Mouse (Mus musculus) C2C12 (cell line): Measurements from ENCODE around the gene Psrc1. TPM values are rescaled to one million over a fixed set of nuclear protein-coding genes. Genes with fewer than 3 reads are reported as not detected.

Experiments used
- H3K27me3 ChIP-seq: one replicate; pipeline ENCODE4 v1.6.1; 2011; ENCODE audit not compliant: control insufficient read depth, insufficient read depth, insufficient read length
- H3K36me3 ChIP-seq: one replicate; pipeline ENCODE4 v1.6.1; 2011; ENCODE audit not compliant: control insufficient read depth, insufficient read depth
- H3K4me3 ChIP-seq: one replicate; pipeline ENCODE4 v1.5.1; 2011; ENCODE audit warnings: mild to moderate bottlenecking, control low read depth; ENCODE audit not compliant: poor library complexity, insufficient read depth, severe bottlenecking
- H3K79me2 ChIP-seq: one replicate; pipeline ENCODE4 v1.6.1; 2011; ENCODE audit not compliant: control insufficient read depth, insufficient read depth
- H3K79me3 ChIP-seq: one replicate; pipeline ENCODE4 v1.6.1; 2011; ENCODE audit warnings: low read depth, control low read depth
- H3ac ChIP-seq: one replicate; pipeline ENCODE3; 2011; ENCODE audit warnings: low read depth; ENCODE audit not compliant: control insufficient read depth, insufficient read length
- CEBPB ChIP-seq: IDR thresholded peaks from one replicate; pipeline ENCODE4 v1.6.1; 2011; ENCODE audit warnings: low read depth, mild to moderate bottlenecking, control low read depth, moderate library complexity
- CTCF ChIP-seq: IDR thresholded peaks from one replicate; pipeline ENCODE4 v1.5.1; 2011; ENCODE audit not compliant: control insufficient read depth, insufficient read depth, insufficient read length
- FOSL1 ChIP-seq: IDR thresholded peaks from one replicate; pipeline ENCODE4 v1.8.0; 2011; ENCODE audit warnings: mild to moderate bottlenecking, low read length; ENCODE audit not compliant: poor library complexity, insufficient read depth, severe bottlenecking
- MAX ChIP-seq: IDR thresholded peaks from one replicate; pipeline ENCODE4 v1.6.1; 2011; ENCODE audit warnings: mild to moderate bottlenecking, control low read depth
- MYOD1 ChIP-seq: IDR thresholded peaks from one replicate; pipeline ENCODE4 v1.6.1; 2011; ENCODE audit warnings: low read depth; ENCODE audit not compliant: control insufficient read depth, insufficient read length
- MYOG ChIP-seq: IDR thresholded peaks from one replicate; pipeline ENCODE4 v1.6.1; 2011; ENCODE audit not compliant: control insufficient read depth, insufficient read length; ENCODE audit errors: extremely low read depth
- USF1 ChIP-seq: IDR thresholded peaks from one replicate; pipeline ENCODE4 v1.6.1; 2011; ENCODE audit warnings: low read depth, mild to moderate bottlenecking, control low read depth, moderate library complexity
- polyA plus RNA-seq: library from polyadenylated mRNA; unstranded; fragments of >200 nt; fragmentation: generic; extraction: Trizol; gene quantifications from one replicate; pipeline ENCODE4 v1.2.1, GENCODE M21; 2012; ENCODE audit warnings: missing spikeins

Psrc1 gene
- polyA plus RNA-seq, 1 experiment, result 27.9 TPM

DNA sequence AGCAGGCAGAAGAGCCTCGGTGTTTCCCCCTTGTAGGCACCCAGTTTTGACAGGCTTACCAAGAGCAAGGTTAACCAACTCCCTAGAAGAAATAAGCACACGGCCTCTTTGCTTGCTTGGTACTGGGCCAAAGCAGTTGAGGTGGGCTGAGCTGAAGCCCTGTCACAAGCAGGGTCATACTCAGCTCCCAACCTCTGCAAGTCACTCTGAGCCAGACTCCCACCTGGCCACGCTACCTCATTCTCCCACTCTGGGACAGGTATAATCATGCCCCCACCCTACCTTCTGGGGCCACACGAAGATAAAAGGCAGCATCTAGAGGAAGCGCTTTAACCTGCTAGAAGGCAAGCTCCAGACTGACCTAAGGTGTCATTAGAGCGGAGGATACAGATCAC, 42.0 kb downstream of the Psrc1 start:
- no peaks in the 10 kb centered on the region for H3K79me2 ChIP-seq
- TF ChIP-seq MYOD1, result no peak
- TF ChIP-seq CTCF, result no peak
- TF ChIP-seq FOSL1, result no peak
- TF ChIP-seq USF1, result no peak
- no peak for TF ChIP-seq CEBPB
- H3ac ChIP-seq, result no peak overlapping the region
- no peaks in the 10 kb centered on the region for H3K27me3 ChIP-seq
- H3K36me3 ChIP-seq, result peaks cover 55% of the 10 kb centered on the region
- no peaks in the 10 kb centered on the region for H3K79me3 ChIP-seq
- no peak overlapping the region for H3K4me3 ChIP-seq

DNA sequence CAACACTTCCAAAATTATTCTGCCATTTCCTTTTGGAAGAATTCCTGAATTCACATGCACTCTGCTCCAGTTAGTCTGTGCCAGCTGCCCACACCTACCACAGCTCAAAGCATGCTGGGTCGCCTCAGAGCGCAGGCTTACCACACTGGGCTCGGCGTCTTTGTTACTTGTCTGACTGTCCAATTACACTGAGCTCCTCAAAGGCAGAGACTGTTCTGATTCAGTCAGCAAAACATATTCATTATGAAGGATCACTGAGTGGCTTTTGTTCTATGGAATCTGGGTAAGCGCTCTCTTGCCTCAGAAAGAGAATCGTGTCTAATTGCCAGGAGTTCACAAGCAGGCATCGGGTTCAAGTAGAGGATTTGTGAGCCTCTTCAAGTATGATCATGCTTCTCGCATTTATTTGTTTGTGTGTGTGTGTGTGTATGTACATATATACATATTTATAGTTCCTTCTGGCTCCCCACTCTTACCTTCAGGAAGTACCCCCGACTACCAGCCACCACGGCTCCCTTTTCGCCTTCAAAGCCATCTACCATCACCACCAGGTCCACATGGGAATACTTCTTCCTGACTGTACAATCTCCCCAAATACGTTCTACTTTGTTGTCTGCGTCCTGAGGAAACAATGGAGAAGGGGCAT, 49.0 kb downstream of the Psrc1 start:
- Histone ChIP-seq H3K27me3 (no peaks in the 10 kb centered on the region), H3K36me3 (peaks cover 91% of the 10 kb centered on the region), H3ac (no peak overlapping the region), H3K79me2 (peaks cover 18% of the 10 kb centered on the region), H3K79me3 (peaks cover 9% of the 10 kb centered on the region), H3K4me3 (no peak overlapping the region)
- TF ChIP-seq MYOD1 (no peak), FOSL1 (no peak), MAX (no peak), CTCF (no peak), MYOG (no peak), USF1 (no peak), CEBPB (no peak)

DNA sequence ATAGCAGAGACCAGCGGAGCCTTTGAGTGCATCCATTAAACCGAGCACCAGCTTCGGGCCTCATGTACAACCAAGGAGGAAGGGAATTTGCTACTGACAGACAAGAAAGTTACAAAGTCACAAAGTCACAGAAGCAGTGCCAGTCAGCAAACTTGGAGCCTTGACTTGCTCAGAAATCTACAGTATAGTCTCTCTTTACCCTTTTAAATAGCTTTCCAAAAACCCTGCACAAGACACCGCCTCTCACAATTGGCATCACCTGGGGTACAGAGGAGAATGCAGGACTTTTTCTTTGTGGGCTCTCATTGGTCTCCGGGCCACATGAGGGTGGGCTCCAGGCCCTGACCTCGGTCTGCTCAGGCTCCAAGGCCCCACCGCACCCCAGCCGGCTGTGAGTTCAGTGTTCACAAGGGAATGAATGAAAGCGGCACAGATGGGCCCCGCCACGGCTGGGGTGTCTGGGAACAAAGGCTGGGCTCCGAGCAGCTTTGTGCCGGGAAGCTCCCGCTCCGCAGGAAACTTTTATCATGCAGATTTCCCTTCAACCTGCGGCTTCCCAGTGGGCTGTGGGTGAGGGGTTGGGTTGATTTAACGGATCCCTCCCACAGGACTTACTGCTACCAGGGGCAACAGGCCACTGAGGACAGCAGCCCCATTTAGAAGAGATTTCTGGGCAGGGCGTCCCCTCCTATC, 49.7 kb downstream of the Psrc1 start:
- Histone ChIP-seq H3ac (no peak overlapping the region), H3K27me3 (no peaks in the 10 kb centered on the region), H3K79me3 (peaks cover 14% of the 10 kb centered on the region), H3K36me3 (peaks cover 90% of the 10 kb centered on the region), H3K79me2 (peaks cover 24% of the 10 kb centered on the region), H3K4me3 (no peak overlapping the region)
- TF ChIP-seq USF1 (no peak), MAX (no peak), MYOD1 (no peak), MYOG (no peak), CEBPB (no peak), FOSL1 (no peak), CTCF (no peak)

DNA sequence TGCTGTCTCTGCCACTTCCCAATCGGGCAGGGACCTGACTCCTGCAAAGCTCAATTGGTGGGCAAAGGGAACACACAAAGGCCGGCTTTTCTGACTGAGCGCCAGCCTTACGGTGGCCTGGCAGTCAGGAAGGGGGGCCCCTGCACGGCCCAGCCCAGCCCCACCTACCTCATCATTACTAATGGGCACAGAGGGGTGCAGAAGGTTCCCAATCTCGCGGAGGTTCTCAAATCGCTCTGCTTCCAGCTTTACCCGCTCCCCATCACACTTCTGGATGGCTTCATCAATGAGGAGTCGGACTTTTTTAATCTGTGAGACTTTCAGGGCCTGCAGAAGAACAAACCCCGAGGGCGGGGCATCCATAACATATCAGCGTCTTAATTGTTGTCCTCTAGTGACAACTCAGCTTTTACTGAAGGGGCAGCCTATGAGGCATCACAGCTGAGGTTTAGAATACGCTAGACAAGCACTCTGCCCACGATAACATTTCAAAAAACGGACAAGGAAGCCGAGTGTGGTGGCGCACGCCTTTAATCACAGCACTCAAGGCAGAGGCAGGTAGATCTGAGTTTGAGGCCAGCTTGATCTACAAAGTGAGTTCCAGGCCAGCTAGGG, 50.3 kb downstream of the Psrc1 start:
- Histone ChIP-seq H3K36me3 (peaks cover 90% of the 10 kb centered on the region), H3ac (no peak overlapping the region), H3K79me3 (peaks cover 20% of the 10 kb centered on the region), H3K79me2 (peaks cover 31% of the 10 kb centered on the region), H3K4me3 (no peak overlapping the region), H3K27me3 (no peaks in the 10 kb centered on the region)
- TF ChIP-seq USF1, result no peak
- no peak for TF ChIP-seq CEBPB
- no peak for TF ChIP-seq MYOD1
- no peak for TF ChIP-seq FOSL1
- TF ChIP-seq MAX, result no peak
- TF ChIP-seq CTCF, result no peak
- no peak for TF ChIP-seq MYOG

DNA sequence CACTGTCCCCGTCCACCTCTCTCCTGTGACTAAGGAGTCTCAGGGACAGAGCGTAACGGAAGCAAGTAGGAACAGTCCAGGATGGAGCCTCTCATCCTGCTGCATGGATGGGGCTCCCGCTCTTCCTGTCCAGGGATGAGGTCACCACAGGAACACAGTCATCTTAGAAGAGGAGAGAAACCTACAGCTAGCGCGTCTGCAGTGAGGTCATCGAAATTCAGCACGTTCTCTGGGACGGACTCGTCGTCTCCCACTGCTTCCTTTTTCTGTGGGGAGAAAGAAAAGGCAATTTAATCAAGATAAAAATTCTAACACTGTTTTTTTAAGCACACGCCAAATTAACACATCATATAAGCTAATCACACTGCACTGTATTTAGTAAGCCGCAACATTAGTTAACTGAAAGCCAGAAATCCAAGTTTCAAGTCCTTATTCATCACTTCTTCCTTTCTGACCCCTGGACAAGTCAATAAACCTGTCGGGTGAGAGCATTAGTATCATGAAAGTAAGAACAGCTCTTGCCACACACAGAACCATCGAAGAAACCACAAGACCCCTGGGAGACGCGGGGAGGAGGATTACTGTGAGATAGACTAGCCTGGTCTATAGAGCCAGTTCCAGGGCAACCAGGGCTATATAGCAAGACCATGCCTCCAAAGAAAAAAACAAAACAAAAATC, 52.2 kb downstream of the Psrc1 start:
- H3K79me3 ChIP-seq, result peaks cover 38% of the 10 kb centered on the region
- TF ChIP-seq USF1, result no peak
- peaks cover 49% of the 10 kb centered on the region for H3K79me2 ChIP-seq
- peaks cover 81% of the 10 kb centered on the region for H3K36me3 ChIP-seq
- H3K27me3 ChIP-seq, result no peaks in the 10 kb centered on the region
- no peak overlapping the region for H3K4me3 ChIP-seq
- H3ac ChIP-seq, result no peak overlapping the region
